Mouse (Mus musculus) ES-Bruce4 (cell line): Measurements from ENCODE around the gene Rbfox3.

Source experiments
- CTCF ChIP-seq: IDR thresholded peaks from one replicate; pipeline ENCODE4 v1.8.1; 2011; ENCODE audit warnings: low read depth, low read length
- EP300 ChIP-seq: IDR thresholded peaks from 2 replicates; pipeline ENCODE4 v1.6.1; 2011; ENCODE audit warnings: low read depth, low read length; ENCODE audit not compliant: insufficient read depth
- POLR2A ChIP-seq: IDR thresholded peaks from one replicate; pipeline ENCODE4 v1.8.1; 2011; ENCODE audit warnings: low read length; ENCODE audit not compliant: insufficient read depth

- no peak for TF ChIP-seq POLR2A
- TF ChIP-seq CTCF = no peak
- no peak for TF ChIP-seq EP300
Measured at GRCm38 (mm10) chr11:118669820-118670219, 241.6 kb downstream of the Rbfox3 start.
